In genomic region chr4:59196346-59197077, GRCm38 (mm10) we compare ENCODE assay signal across 11 mouse cellular contexts. TPM values are rescaled to one million over a fixed set of nuclear protein-coding genes. Genes with fewer than 3 reads are reported as not detected.
DNase-seq lines count a peak whose midpoint lies in the region; ATAC-seq and TF ChIP-seq lines count a peak whose summit lies in the region.
"Had no signal": no experiment of that assay in that cellular context is flagged by ENCODE, and none has a peak within 500 bp of the region (broad histone marks: within the 10 kb centered on the region; RNA-seq: fewer than 3 reads in every experiment).

No protein-coding gene starts in this region.

- no peak for DNase-seq in gastrocnemius, adult 2 months
- no peak for DNase-seq in gastrocnemius, postnatal 4 days (ENCODE audit: low spot score in 2 of 2)
- DNase-seq in 3T3-L1 (ENCODE audit: low read depth, low spot score) = peak; percentile 40
- DNase-seq in right cerebral cortex, postnatal 14 days = no peak
- DNase-seq in frontal cortex, postnatal 25 days (ENCODE audit: low spot score in 2 of 2) = no peak
- no peak for DNase-seq in urinary bladder, postnatal 14 days (ENCODE audit: low spot score)
- DNase-seq: cerebellum, postnatal 14 days; right cerebral cortex, postnatal 4 days had no signal

- H3K27me3 ChIP-seq in liver, embryonic 16.5 days (ENCODE audit: control insufficient read depth, insufficient read depth, low read depth, low read length) = no peaks in the 10 kb centered on the region

- no peak overlapping the region for H3K4me3 ChIP-seq in gastrocnemius, adult 2 months
- H3K4me3 ChIP-seq in liver, embryonic 16.5 days (ENCODE audit: low read depth, low read length) = peak overlapping the region; percentile 33
- H3K4me3 ChIP-seq: left cerebral cortex, adult 2 months had no signal

- WGBS in liver, embryonic 16.5 days (ENCODE audit: insufficient replicate concordance) = 11% methylated on average over 12 of the region's 12 CpGs

- H3K4me1 ChIP-seq in liver, embryonic 16.5 days (ENCODE audit: control insufficient read depth, low read depth, low read length) = peaks cover 67% of the 10 kb centered on the region

- ATAC-seq in erythroblast, adult 5-6 weeks (replicated peaks; ENCODE audit: low FRiP score, poor library complexity, severe bottlenecking) = peak; percentile 68
- ATAC-seq in liver, embryonic 16.5 days (ENCODE audit: low read depth) = peak; percentile 73

- intact Hi-C loops in gastrocnemius, adult 2 months (cut with DNase I) = loop anchor here (5.0 kb wide), 1 partner anchor 46 kb away; no protein-coding TSS in a partner anchor

- H3K9ac ChIP-seq in liver, embryonic 16.5 days (ENCODE audit: low read depth, low read length) = peak overlapping the region; percentile 60

- H3K27ac ChIP-seq in gastrocnemius, adult 2 months = peak overlapping the region; percentile 20; the same call in 1 of the 2 replicates
- peak overlapping the region; percentile 83 for H3K27ac ChIP-seq in liver, embryonic 16.5 days (ENCODE audit: low read length)
- H3K27ac ChIP-seq: left cerebral cortex, adult 2 months had no signal

- no peaks in the 10 kb centered on the region for H3K9me3 ChIP-seq in liver, embryonic 16.5 days (replicated peaks; ENCODE audit: control insufficient read depth, low read length)

- peak overlapping the region; percentile 71 for H3K4me2 ChIP-seq in liver, embryonic 16.5 days (ENCODE audit: low read depth, low read length)

- no peak for TF ChIP-seq CTCF in gastrocnemius, adult 2 months (IDR thresholded peaks at IDR 0.05)

- H3K36me3 ChIP-seq in liver, embryonic 16.5 days (ENCODE audit: control insufficient read depth, insufficient read depth) = no peaks in the 10 kb centered on the region

RNA-seq across cellular contexts. Expression of gene Ugcg, which starts 7.5 kb away (rescaled TPM):
- total RNA-seq in gastrocnemius, adult 2 months (2021) = 1 to 10 TPM; 7.6 to 9.1 TPM
- total RNA-seq in gastrocnemius, postnatal 4 days (2021) = 10 to 100 TPM; 28.0 to 29.0 TPM
- total RNA-seq in erythroblast, adult 5-6 weeks (2015; ENCODE audit: low replicate concordance) = 33.2 and 33.4 TPM in 2 replicates
- 20.6 and 37.6 TPM in 2 replicates for total RNA-seq in erythroblast, adult 5-6 weeks (2017; ENCODE audit: low replicate concordance)
- polyA plus RNA-seq in liver, embryonic 16.5 days (2015; fragmentation: Nextera tagmentation; extraction: Ambion mirVana) = 4.6 and 4.8 TPM in 2 replicates

RNA-seq across cellular contexts. Expression of gene AI481877, which starts 57.7 kb away (rescaled TPM):
- not detected for total RNA-seq in gastrocnemius, adult 2 months (2021)
- not detected for total RNA-seq in gastrocnemius, postnatal 4 days (2021)
- not detected in 2 replicates for total RNA-seq in erythroblast, adult 5-6 weeks (2015; ENCODE audit: low replicate concordance)
- not detected in 2 replicates for total RNA-seq in erythroblast, adult 5-6 weeks (2017; ENCODE audit: low replicate concordance)
- not detected in 2 replicates for polyA plus RNA-seq in liver, embryonic 16.5 days (2015; fragmentation: Nextera tagmentation; extraction: Ambion mirVana)
- total RNA-seq: left cerebral cortex, adult 2 months had no signal
